Comparison of ENCODE assay signal across 15 mouse cellular contexts in genomic region chr11:118874487-118875095, GRCm38 (mm10). TPM values are rescaled to one million over a fixed set of nuclear protein-coding genes. Genes with fewer than 3 reads are reported as not detected.
DNase-seq lines count a peak whose midpoint lies in the region; ATAC-seq and TF ChIP-seq lines count a peak whose summit lies in the region.
"Had no signal": no experiment of that assay in that cellular context is flagged by ENCODE, and none has a peak within 500 bp of the region (broad histone marks: within the 10 kb centered on the region; RNA-seq: fewer than 3 reads in every experiment).

No protein-coding gene starts in this region.

- DNase-seq in brain, embryonic 14.5 days (ENCODE audit: low read depth): peak; percentile 71
- DNase-seq in gastrocnemius, postnatal 36 days: no peak
- DNase-seq in adrenal gland, adult 18-20 months (ENCODE audit: low spot score in 2 of 2): no peak
- DNase-seq in frontal cortex, postnatal 14 days (ENCODE audit: low spot score in 2 of 2): no peak
- DNase-seq: adrenal gland, postnatal 14 days; cerebellum, adult 11-12 months; gastrocnemius, postnatal 14 days; layer of hippocampus, adult 9-11 months; lung, adult 18-20 months; thymus, postnatal 14 days had no signal

- peaks cover 6% of the 10 kb centered on the region for H3K4me1 ChIP-seq in intestine, embryonic 16.5 days (ENCODE audit: control insufficient read depth, insufficient read depth, low read length)
- 0 out of 2 replicates have a peak, but pooled peaks cover 8% of the 10 kb centered on the region for H3K4me1 ChIP-seq in intestine, embryonic 15.5 days (replicated peaks)
- H3K4me1 ChIP-seq in forebrain, embryonic 16.5 days (replicated peaks; ENCODE audit: control insufficient read depth, insufficient read depth, low read length): peaks cover 23% of the 10 kb centered on the region
- H3K4me1 ChIP-seq in midbrain, embryonic 12.5 days: peaks cover 30% of the 10 kb centered on the region

- no peak overlapping the region for H3K9ac ChIP-seq in intestine, embryonic 16.5 days (ENCODE audit: low read depth, low read length)
- no peak overlapping the region for H3K9ac ChIP-seq in intestine, embryonic 15.5 days
- H3K9ac ChIP-seq in forebrain, embryonic 16.5 days (replicated peaks; ENCODE audit: low read depth, low read length): no peak overlapping the region
- H3K9ac ChIP-seq in midbrain, embryonic 12.5 days (replicated peaks): no peak overlapping the region

- no peak overlapping the region for H3K27ac ChIP-seq in intestine, embryonic 16.5 days (ENCODE audit: low read length)
- no peak overlapping the region for H3K27ac ChIP-seq in intestine, embryonic 15.5 days
- no peak overlapping the region for H3K27ac ChIP-seq in forebrain, embryonic 16.5 days (ENCODE audit: low read length)
- H3K27ac ChIP-seq in midbrain, embryonic 12.5 days (replicated peaks): peak overlapping the region; percentile 72

- WGBS in intestine, embryonic 16.5 days: 33% methylated on average over 7 of the region's 7 CpGs
- WGBS in intestine, embryonic 15.5 days: 40% methylated on average over 7 of the region's 7 CpGs
- WGBS in forebrain, embryonic 16.5 days: 16% methylated on average over 7 of the region's 7 CpGs
- 19% methylated on average over 7 of the region's 7 CpGs for WGBS in midbrain, embryonic 12.5 days

- TF ChIP-seq CTCF in brain, embryonic 14.5 days (IDR thresholded peaks at IDR 0.05; ENCODE audit: borderline replicate concordance, extremely low read depth, insufficient read depth, insufficient read length): no peak

- 0 out of 2 replicates have a peak, but pooled peaks cover 3% of the 10 kb centered on the region for H3K27me3 ChIP-seq in intestine, embryonic 16.5 days (replicated peaks; ENCODE audit: control insufficient read depth, insufficient read depth, low read length)
- no peaks in the 10 kb centered on the region for H3K27me3 ChIP-seq in intestine, embryonic 15.5 days (replicated peaks)
- no peaks in the 10 kb centered on the region for H3K27me3 ChIP-seq in forebrain, embryonic 16.5 days (replicated peaks; ENCODE audit: control insufficient read depth, insufficient read depth, low read length)
- peaks cover 8% of the 10 kb centered on the region; the same call in 1 of the 2 replicates for H3K27me3 ChIP-seq in midbrain, embryonic 12.5 days

- H3K4me3 ChIP-seq in intestine, embryonic 16.5 days (ENCODE audit: low read length): no peak overlapping the region
- H3K4me3 ChIP-seq in intestine, embryonic 15.5 days (replicated peaks): no peak overlapping the region
- no peak overlapping the region for H3K4me3 ChIP-seq in forebrain, embryonic 16.5 days (replicated peaks; ENCODE audit: low read length)
- H3K4me3 ChIP-seq in midbrain, embryonic 12.5 days: no peak overlapping the region

- no peak for TF ChIP-seq POLR2A in brain, embryonic 14.5 days (IDR thresholded peaks at IDR 0.05; ENCODE audit: borderline replicate concordance, extremely low read depth, insufficient read depth, insufficient read length, poor library complexity, severe bottlenecking)

- intact Hi-C loops in gastrocnemius, postnatal 36 days (cut with DNase I): no loop called here

- 0 out of 2 replicates have a peak, but pooled peaks have one; percentile 16 for ATAC-seq in intestine, embryonic 16.5 days
- ATAC-seq in intestine, embryonic 15.5 days: no peak; the same call in 1 of the 2 replicates
- ATAC-seq in forebrain, embryonic 16.5 days: 0 out of 2 replicates have a peak, but pooled peaks have one; percentile 31
- no peak for ATAC-seq in midbrain, embryonic 12.5 days (ENCODE audit: low FRiP score, low read depth)
- ATAC-seq: Patski had no signal

- H3K4me2 ChIP-seq in intestine, embryonic 16.5 days (ENCODE audit: low read depth, low read length): no peak overlapping the region
- H3K4me2 ChIP-seq in intestine, embryonic 15.5 days (replicated peaks): no peak overlapping the region; the same call in 1 of the 2 replicates
- no peak overlapping the region for H3K4me2 ChIP-seq in forebrain, embryonic 16.5 days (ENCODE audit: low read length)
- no peak overlapping the region for H3K4me2 ChIP-seq in midbrain, embryonic 12.5 days (replicated peaks)

- no peaks in the 10 kb centered on the region for H3K36me3 ChIP-seq in intestine, embryonic 16.5 days (ENCODE audit: control insufficient read depth, insufficient read depth, low read length)
- no peaks in the 10 kb centered on the region for H3K36me3 ChIP-seq in intestine, embryonic 15.5 days
- no peaks in the 10 kb centered on the region for H3K36me3 ChIP-seq in forebrain, embryonic 16.5 days (ENCODE audit: control insufficient read depth, insufficient read depth)
- H3K36me3 ChIP-seq in midbrain, embryonic 12.5 days: no peaks in the 10 kb centered on the region

- H3K9me3 ChIP-seq in intestine, embryonic 16.5 days (ENCODE audit: control insufficient read depth, low read length): no peaks in the 10 kb centered on the region
- H3K9me3 ChIP-seq in intestine, embryonic 15.5 days: no peaks in the 10 kb centered on the region
- no peaks in the 10 kb centered on the region for H3K9me3 ChIP-seq in forebrain, embryonic 16.5 days (ENCODE audit: control insufficient read depth, low read length)
- peaks cover 7% of the 10 kb centered on the region; the same call in 1 of the 2 replicates for H3K9me3 ChIP-seq in midbrain, embryonic 12.5 days

RNA-seq across cellular contexts. Expression of gene Rbfox3, which starts 36.8 kb away (rescaled TPM):
- polyA plus RNA-seq in intestine, embryonic 16.5 days (2015; fragmentation: Nextera tagmentation; extraction: Ambion mirVana): 0.98 and 1.0 TPM in 2 replicates
- polyA plus RNA-seq in intestine, embryonic 15.5 days (2015; fragmentation: Nextera tagmentation; extraction: Ambion mirVana): 1.2 and 1.5 TPM in 2 replicates
- polyA plus RNA-seq in brain, embryonic 14.5 days (2012; rRNA removed): 19.7 and 37.6 TPM in 2 replicates
- 46.4 and 56.3 TPM in 2 replicates for polyA plus RNA-seq in forebrain, embryonic 16.5 days (2015; fragmentation: Nextera tagmentation; extraction: Ambion mirVana)
- polyA plus RNA-seq in midbrain, embryonic 12.5 days (2016; fragmentation: Nextera tagmentation; extraction: Ambion mirVana): 16.0 and 17.0 TPM in 2 replicates
- total RNA-seq in gastrocnemius, postnatal 36 days (2021): under 1 TPM in 1 of 2 experiments, not detected in 1; 0.37 TPM
- 1 to 10 TPM; 3.7 to 5.0 TPM for total RNA-seq in adrenal gland, adult 18-20 months (2021)
- polyA plus RNA-seq: Patski had no signal

Comparison
In these comparisons a context has a peak if more than half of its experiments do, and no peak if none do; other contexts are left out.
1. ATAC-seq: peak in intestine, embryonic 16.5 days (single experiment) and forebrain, embryonic 16.5 days (single experiment); none in intestine, embryonic 15.5 days (single experiment) and midbrain, embryonic 12.5 days (single experiment).